Mouse (Mus musculus) embryonic stem cell, embryonic (primary cell): ENCODE measurements around the gene Ppox.

Experiments
- CTCF ChIA-PET, 4 experiments: fragments of 300-600 bp in 2 of 4; fragments of 350-600 bp in 2 of 4; sonication (Branson Sonifier 250); formaldehyde crosslinking; loops; one replicate each; lab custom pipeline; 2022; ENCODE audit warnings: inconsistent platforms in 2 of 4; lab: Charles Lee
- POLR2A ChIA-PET, 4 experiments: fragments of 300-600 bp in 2 of 4; fragments of 350-600 bp in 2 of 4; sonication (Branson Sonifier 250); formaldehyde crosslinking; loops; one replicate each; lab custom pipeline; 2022; ENCODE audit warnings: antibody characterized with exemption in 4 of 4, inconsistent platforms in 1 of 4; lab: Charles Lee

Gene Ppox

GRCm38 (mm10) chr1:171232800-171233730 lies 47.9 kb downstream of the Ppox start:
- CTCF ChIA-PET, result interaction anchor here in 1 of 4 experiments (1.1 to 2.7 kb wide), 2 partner anchors 8 to 12 kb away, joined by 3 to 8 read pairs; partner anchors contain the start of gene Apoa2
- POLR2A ChIA-PET, result interaction anchor here in 3 of 4 experiments (0.7 to 2.9 kb wide), 9 partner anchors 8 to 144 kb away, joined by 3 to 7 read pairs (median 3); partner anchors contain the start of gene Apoa2 (in 1 of the 3)

GRCm38 (mm10) chr1:171232348-171232747 lies 48.6 kb downstream of the Ppox start:
- CTCF ChIA-PET, result interaction anchor here in 2 of 4 experiments (0.5 to 2.7 kb wide), 2 partner anchors 9 to 12 kb away, joined by 3 to 8 read pairs; no protein-coding TSS in a partner anchor
- POLR2A ChIA-PET, result interaction anchor here in 2 of 4 experiments (0.8 to 2.9 kb wide), 5 partner anchors 10 to 77 kb away, joined by 3 to 7 read pairs (median 4); no protein-coding TSS in a partner anchor

- CTCF ChIA-PET, result interaction anchor here in 3 of 4 experiments (0.5 to 2.7 kb wide), 3 partner anchors 9 to 225 kb away, joined by 3 to 8 read pairs (median 3); no protein-coding TSS in a partner anchor
- POLR2A ChIA-PET, result interaction anchor here in 2 of 4 experiments (0.7 to 2.9 kb wide), 6 partner anchors 10 to 83 kb away, joined by 3 to 7 read pairs (median 4); partner anchors contain the start of gene Tomm40l (in 1 of the 2)
These were observed 49.1 kb downstream of the Ppox start for GRCm38 (mm10) chr1:171231844-171232243.

GRCm38 (mm10) chr1:171230215-171230614 lies 50.8 kb downstream of the Ppox start:
- POLR2A ChIA-PET, result interaction anchor here in 2 of 4 experiments (0.9 to 1.9 kb wide), 6 partner anchors 8 to 51 kb away, joined by 3 to 5 read pairs (median 4); partner anchors contain the start of gene Ppox (in 1 of the 2)
- CTCF ChIA-PET, result interaction anchor here in 2 of 4 experiments (0.7 to 2.5 kb wide), 3 partner anchors 8 to 9 kb away, joined by 3 to 13 read pairs (median 7); no protein-coding TSS in a partner anchor

GRCm38 (mm10) chr1:171229750-171230149 lies 51.2 kb downstream of the Ppox start:
- ChIA-PET CTCF (interaction anchor here in 2 of 4 experiments (0.9 to 2.5 kb wide), 3 partner anchors 9 kb away, joined by 3 to 13 read pairs (median 7); no protein-coding TSS in a partner anchor), POLR2A (interaction anchor here in 3 of 4 experiments (0.5 to 1.9 kb wide), 6 partner anchors 9 to 51 kb away, joined by 3 to 5 read pairs (median 4); partner anchors contain the start of genes Pcp4l1 (in 1 of the 3) and Ppox (in 1 of the 3))

- ChIA-PET CTCF (interaction anchor here in 3 of 4 experiments (0.7 to 1.2 kb wide), 4 partner anchors 10 to 97 kb away, joined by 3 to 4 read pairs (median 4); partner anchors contain the start of gene Ndufs2 (in 1 of the 3)), POLR2A (interaction anchor here (0.7 to 1.2 kb wide), 5 partner anchors 10 to 348 kb away, joined by 3 to 5 read pairs (median 3); partner anchors contain the start of gene Klhdc9 (in 1 of the 4))
These were observed 53.1 kb downstream of the Ppox start for GRCm38 (mm10) chr1:171227879-171228278.

GRCm38 (mm10) chr1:171226780-171227179 lies 54.2 kb downstream of the Ppox start:
- ChIA-PET POLR2A (interaction anchor here in 2 of 4 experiments (0.7 to 0.9 kb wide), 2 partner anchors 12 to 135 kb away, joined by 4 read pairs; no protein-coding TSS in a partner anchor), CTCF (interaction anchor here in 1 of 4 experiments (1.2 to 1.6 kb wide), 2 partner anchors 9 to 12 kb away, joined by 3 read pairs; no protein-coding TSS in a partner anchor)
